ENCODE assay signal across 21 mouse cellular contexts in the genomic region with DNA sequence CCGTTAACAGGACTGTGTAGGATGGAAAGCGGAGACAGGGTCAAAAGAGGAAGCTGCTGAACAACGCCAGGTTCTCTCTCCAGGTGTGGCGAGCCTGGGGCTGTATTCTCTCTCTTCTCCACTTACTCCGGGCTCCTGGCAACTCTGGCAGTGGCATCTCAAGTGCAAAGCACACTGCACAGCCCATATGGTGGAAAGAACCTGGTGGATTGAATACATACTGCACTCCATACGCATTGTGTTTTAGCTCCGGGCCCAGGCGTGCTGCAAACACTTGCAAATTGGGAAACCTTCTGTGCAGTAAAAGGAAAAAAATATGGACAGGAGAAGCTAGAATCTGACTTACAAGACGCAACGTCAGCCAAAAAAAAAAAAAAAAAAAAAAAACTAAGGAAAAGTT.
DNase-seq lines count a peak whose midpoint lies in the region; ATAC-seq lines count a peak whose summit lies in the region.
"Had no signal": no experiment of that assay in that cellular context is flagged by ENCODE, and none has a peak within 500 bp of the region (broad histone marks: within the 10 kb centered on the region; RNA-seq: fewer than 3 reads in every experiment).

No protein-coding gene starts in this region.

- intact Hi-C loops in left cerebral cortex, postnatal 10 days (cut with DNase I), result no loop called here

- WGBS in forebrain, embryonic 10.5 days, result 85% methylated on average over 10 of the region's 10 CpGs
- WGBS in forebrain, embryonic 11.5 days, result 83% methylated on average over 10 of the region's 10 CpGs
- whole genome bisulfite sequencing in forebrain, embryonic 16.5 days, result 58% methylated on average over 10 of the region's 10 CpGs

- no peaks in the 10 kb centered on the region for H3K27me3 ChIP-seq in forebrain, embryonic 10.5 days (ENCODE audit: poor library complexity, severe bottlenecking)
- H3K27me3 ChIP-seq in forebrain, embryonic 11.5 days (ENCODE audit: control insufficient read depth, insufficient read depth, low read length), result no peaks in the 10 kb centered on the region
- H3K27me3 ChIP-seq in forebrain, embryonic 16.5 days (replicated peaks; ENCODE audit: control insufficient read depth, insufficient read depth, low read length), result no peaks in the 10 kb centered on the region
- H3K27me3 ChIP-seq: CH12.LX; stomach, embryonic 15.5 days had no signal

- no peak overlapping the region for H3K4me3 ChIP-seq in forebrain, embryonic 10.5 days
- H3K4me3 ChIP-seq in forebrain, embryonic 11.5 days (ENCODE audit: low read depth, low read length), result no peak overlapping the region
- H3K4me3 ChIP-seq in forebrain, embryonic 16.5 days (replicated peaks; ENCODE audit: low read length), result no peak overlapping the region
- H3K4me3 ChIP-seq: liver, embryonic 13.5 days; stomach, embryonic 15.5 days had no signal

- H3K9me3 ChIP-seq in forebrain, embryonic 10.5 days, result no peaks in the 10 kb centered on the region; the same call in 1 of the 2 replicates
- H3K9me3 ChIP-seq in forebrain, embryonic 11.5 days (ENCODE audit: control insufficient read depth, low read length), result no peaks in the 10 kb centered on the region
- no peaks in the 10 kb centered on the region for H3K9me3 ChIP-seq in forebrain, embryonic 16.5 days (ENCODE audit: control insufficient read depth, low read length)
- H3K9me3 ChIP-seq: liver, embryonic 13.5 days; stomach, embryonic 15.5 days had no signal

- no peak overlapping the region for H3K9ac ChIP-seq in forebrain, embryonic 11.5 days (ENCODE audit: low read length)
- H3K9ac ChIP-seq in forebrain, embryonic 16.5 days (replicated peaks; ENCODE audit: low read depth, low read length), result no peak overlapping the region
- H3K9ac ChIP-seq: liver, embryonic 13.5 days; stomach, embryonic 15.5 days had no signal

- DNase-seq in forebrain, embryonic 10.5 days (ENCODE audit: extremely low spot score, low spot score), result no peak
- no peak for DNase-seq in forebrain, embryonic 11.5 days (ENCODE audit: low spot score)
- DNase-seq in left cerebral cortex, adult 11 months (ENCODE audit: low spot score), result peak; percentile 41
- no peak for DNase-seq in left cerebral cortex, postnatal 10 days (ENCODE audit: extremely low spot score in 1 of 2, low spot score in 2 of 2)
- peak; percentile 15 for DNase-seq in A20 (ENCODE audit: low read depth, low spot score)
- no peak for DNase-seq in gastrocnemius, postnatal 10 days
- no peak for DNase-seq in urinary bladder, postnatal 25 days (ENCODE audit: low spot score)
- DNase-seq: adrenal gland, postnatal 25 days; cerebellum, postnatal 25 days; heart, adult 18-20 months; kidney, adult 18-20 months; kidney, postnatal 36 days; liver, embryonic 13.5 days; spleen, adult 18-20 months; thymus, postnatal 14 days had no signal

- no peak for ATAC-seq in forebrain, embryonic 11.5 days (replicated peaks; ENCODE audit: low FRiP score)
- ATAC-seq in forebrain, embryonic 16.5 days, result peak; percentile 51
- ATAC-seq: activated CD4-positive, CD25-positive, alpha-beta regulatory T cell, adult 4 months; lung, postnatal 0 days had no signal

- peaks cover 54% of the 10 kb centered on the region for H3K4me1 ChIP-seq in forebrain, embryonic 10.5 days
- peaks cover 15% of the 10 kb centered on the region for H3K4me1 ChIP-seq in forebrain, embryonic 11.5 days (replicated peaks; ENCODE audit: control insufficient read depth, insufficient read depth, low read length)
- peaks cover 30% of the 10 kb centered on the region for H3K4me1 ChIP-seq in forebrain, embryonic 16.5 days (replicated peaks; ENCODE audit: control insufficient read depth, insufficient read depth, low read length)
- H3K4me1 ChIP-seq: liver, embryonic 13.5 days; stomach, embryonic 15.5 days had no signal

- 0 out of 2 replicates have a peak overlapping the region, but pooled peaks have one; percentile 25 for H3K27ac ChIP-seq in forebrain, embryonic 10.5 days
- H3K27ac ChIP-seq in forebrain, embryonic 11.5 days (ENCODE audit: low read depth, low read length), result no peak overlapping the region
- H3K27ac ChIP-seq in forebrain, embryonic 16.5 days (ENCODE audit: low read length), result no peak overlapping the region
- H3K27ac ChIP-seq: hindbrain, postnatal 0 days; liver, embryonic 13.5 days; stomach, embryonic 15.5 days had no signal

- peaks cover 11% of the 10 kb centered on the region for H3K36me3 ChIP-seq in forebrain, embryonic 10.5 days (replicated peaks)
- H3K36me3 ChIP-seq in forebrain, embryonic 11.5 days (ENCODE audit: control insufficient read depth, insufficient read depth, low read length), result no peaks in the 10 kb centered on the region
- H3K36me3 ChIP-seq in forebrain, embryonic 16.5 days (ENCODE audit: control insufficient read depth, insufficient read depth), result no peaks in the 10 kb centered on the region
- H3K36me3 ChIP-seq: liver, embryonic 13.5 days; stomach, embryonic 15.5 days had no signal

- H3K4me2 ChIP-seq in forebrain, embryonic 11.5 days (ENCODE audit: low read depth, low read length, severe bottlenecking), result no peak overlapping the region
- H3K4me2 ChIP-seq in forebrain, embryonic 16.5 days (ENCODE audit: low read length), result no peak overlapping the region
- H3K4me2 ChIP-seq: liver, embryonic 13.5 days; stomach, embryonic 15.5 days had no signal

Comparison
In these comparisons a context has a peak if more than half of its experiments do, and no peak if none do; other contexts are left out.
1. DNase-seq: peak in left cerebral cortex, adult 11 months (single experiment) and A20 (single experiment); none in forebrain, embryonic 10.5 days (single experiment), forebrain, embryonic 11.5 days (single experiment), left cerebral cortex, postnatal 10 days (0 of 2), gastrocnemius, postnatal 10 days (single experiment) and urinary bladder, postnatal 25 days (single experiment).